Mouse (Mus musculus) thymus, postnatal 36 days (tissue): Measurements from ENCODE around the gene Pwwp2b.

Source experiments
- DNase-seq, 2 experiments: peaks; one replicate each; pipeline ENCODE4 v3.0.0; 2022; ENCODE audit warnings: mixed read lengths in 2 of 2

Pwwp2b gene

DNA sequence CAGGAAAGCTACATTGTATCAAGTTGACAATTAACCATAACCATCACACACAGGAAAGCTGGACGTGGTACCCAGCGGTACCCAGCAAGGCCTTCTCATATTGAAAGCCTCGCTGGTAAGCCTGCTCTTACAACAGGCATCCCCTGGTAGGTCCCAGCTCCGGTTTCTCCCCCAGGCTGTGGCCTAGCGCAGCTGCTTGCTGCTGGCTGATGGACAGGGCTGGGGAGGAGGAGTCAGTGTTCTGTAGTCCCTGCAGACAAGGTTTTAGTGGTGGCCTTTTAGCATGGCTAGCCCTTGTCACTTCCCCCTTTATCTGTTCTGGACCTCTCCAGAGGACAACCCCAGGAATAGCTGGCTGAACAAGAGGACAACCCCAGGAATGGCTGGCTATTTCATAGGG, 54.0 kb downstream of the Pwwp2b start:
- DNase-seq, result no peak

DNA sequence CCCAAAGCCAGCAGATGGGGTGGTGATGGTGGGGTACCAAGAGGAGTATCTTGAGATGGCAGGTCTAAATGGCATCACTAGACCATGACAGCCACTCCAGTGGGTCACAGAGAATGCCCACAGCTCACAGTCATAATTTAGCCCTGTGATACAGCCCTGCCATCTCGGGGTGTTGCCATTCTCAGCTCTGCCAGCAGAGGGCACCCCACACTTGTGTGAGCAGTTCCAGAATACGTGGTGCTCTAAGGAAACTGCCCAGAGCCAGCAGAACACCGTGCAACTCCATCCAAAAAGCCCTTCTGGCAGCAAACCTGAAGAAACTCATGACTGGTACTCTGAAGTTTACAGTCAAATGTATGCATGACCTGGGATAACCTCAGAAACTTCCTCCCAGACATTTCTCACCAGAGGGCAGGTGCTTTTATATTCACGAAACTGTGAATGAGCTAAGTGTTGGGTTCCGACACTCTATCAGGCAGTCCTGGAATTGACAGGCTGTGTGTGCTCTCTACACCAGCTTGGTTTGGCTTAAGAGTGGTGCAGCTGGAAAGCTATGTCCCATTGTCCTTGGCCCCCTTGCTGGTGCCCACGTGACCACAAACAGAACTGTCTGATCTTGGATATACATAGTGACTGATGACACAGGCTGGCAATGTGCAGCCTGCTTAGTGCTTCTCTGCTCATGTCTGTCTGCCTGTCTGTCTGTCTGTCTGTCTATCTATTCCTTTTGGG, 55.2 kb downstream of the Pwwp2b start:
- peak; percentile 71 to 82 for DNase-seq

DNA sequence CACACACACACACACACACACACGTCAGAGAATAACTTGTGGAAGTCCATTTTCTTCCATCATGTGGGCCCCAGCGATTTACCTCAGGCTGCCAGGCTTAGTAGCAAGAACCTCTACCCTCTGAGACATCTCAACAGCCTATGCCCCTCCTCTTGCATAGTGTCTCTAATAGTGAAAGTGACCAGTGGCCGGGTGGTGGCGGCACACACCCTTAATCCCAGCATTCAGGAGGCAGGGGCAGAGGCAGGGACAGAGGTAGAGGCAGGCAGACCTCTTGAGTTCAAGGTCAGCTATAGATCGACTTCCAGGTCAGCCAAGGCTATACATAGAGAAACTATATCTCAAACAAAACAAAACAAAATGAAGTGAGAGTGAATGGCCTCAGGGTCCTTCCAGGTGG, 56.0 kb downstream of the Pwwp2b start:
- DNase-seq, result no peak

DNA sequence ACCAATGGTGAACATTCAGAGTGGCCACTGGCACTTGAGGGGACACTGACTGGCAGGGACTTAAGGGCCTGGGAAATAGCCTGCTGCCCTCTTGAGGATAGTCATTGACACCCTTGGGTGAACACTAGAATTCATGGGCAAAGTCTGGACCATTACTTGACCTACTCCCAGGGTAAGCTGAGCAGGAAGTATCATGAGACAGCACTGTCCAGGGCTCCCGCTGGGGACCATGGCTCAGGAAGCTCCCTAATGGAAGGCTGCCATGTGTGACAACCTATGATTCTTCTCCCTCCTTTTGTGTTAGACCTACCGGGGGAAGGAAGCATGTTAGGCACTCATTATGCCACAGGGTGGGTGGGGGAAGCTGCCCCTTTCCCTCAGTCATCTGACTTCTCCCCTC, 58.8 kb downstream of the Pwwp2b start:
- no peak for DNase-seq

DNA sequence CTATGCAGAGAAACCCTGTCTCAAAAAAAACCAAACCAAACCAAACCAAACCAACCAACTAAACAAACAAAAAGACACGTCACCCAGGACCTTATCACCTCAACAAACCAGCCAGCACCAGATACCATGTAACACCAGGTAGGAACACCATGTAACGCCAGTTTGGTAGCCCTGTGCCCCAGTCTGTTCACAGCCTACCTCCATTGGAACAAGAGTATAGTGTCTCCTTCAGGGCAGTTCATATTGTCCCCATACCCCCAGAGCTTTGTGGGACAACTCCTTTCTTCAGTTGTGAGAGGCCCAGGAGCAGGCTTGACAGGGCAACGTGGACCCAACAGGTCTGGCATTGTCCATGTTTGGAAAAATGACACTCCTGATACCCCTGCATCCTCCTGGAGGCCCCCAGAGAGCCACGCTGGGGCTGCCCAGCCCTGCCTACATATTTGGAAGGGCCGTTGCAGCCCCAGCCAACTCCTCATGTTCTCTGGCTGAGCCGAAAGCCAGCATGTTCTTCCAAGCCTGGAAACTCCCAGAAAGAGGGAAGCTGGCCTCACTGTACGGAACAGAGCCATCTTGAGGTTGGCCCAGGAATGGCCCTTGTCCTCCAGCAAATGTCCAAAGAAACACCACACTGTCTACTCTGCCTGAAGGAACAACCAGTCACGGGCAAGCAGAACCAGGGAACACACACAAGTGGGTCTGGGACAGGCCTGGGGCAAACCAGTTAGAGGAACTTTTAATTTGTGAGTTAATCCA, 60.0 kb downstream of the Pwwp2b start:
- no peak for DNase-seq

DNA sequence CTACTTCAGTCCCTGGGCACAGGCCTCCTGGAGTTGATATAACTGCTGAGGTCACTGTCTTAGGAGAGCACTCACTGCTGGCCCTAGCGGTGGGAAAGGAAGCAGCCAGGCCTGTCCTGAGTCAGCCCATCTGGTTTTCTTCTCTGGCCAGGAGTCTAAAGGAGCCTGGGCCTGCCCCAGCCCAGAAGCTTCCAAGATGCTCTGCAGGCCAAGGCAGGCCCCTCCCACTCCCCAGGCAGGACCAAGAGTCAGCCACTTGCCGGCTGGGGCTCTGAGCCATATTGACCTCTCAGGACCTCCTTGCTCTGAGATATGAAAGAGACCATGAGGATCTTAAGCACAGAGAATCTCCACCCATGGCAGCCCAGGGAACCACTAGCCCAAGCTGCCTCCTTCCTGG, 60.8 kb downstream of the Pwwp2b start:
- no peak for DNase-seq

DNA sequence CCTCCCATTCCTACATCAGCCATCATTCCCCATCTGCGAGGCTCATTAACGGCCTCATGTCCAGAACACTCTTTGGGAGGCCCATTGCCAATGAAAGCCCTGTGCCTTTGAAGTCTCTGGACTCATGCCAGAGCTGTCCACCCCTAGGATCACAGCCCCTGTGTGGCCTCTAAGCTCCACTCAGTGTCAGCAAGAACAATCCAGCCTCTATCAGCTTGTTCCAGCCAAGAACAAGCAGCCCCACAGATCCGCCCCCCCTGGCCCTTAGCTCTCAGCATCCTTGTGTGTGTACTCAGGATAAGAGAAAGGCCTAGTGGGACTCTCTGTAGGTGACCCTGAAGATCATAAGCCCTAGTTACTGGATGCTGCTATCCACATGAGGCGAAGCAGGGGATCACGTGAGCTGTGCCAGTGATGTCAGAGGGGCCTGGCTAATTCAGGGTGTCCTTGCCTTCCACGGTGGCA, 62.2 kb downstream of the Pwwp2b start:
- no peak for DNase-seq

DNA sequence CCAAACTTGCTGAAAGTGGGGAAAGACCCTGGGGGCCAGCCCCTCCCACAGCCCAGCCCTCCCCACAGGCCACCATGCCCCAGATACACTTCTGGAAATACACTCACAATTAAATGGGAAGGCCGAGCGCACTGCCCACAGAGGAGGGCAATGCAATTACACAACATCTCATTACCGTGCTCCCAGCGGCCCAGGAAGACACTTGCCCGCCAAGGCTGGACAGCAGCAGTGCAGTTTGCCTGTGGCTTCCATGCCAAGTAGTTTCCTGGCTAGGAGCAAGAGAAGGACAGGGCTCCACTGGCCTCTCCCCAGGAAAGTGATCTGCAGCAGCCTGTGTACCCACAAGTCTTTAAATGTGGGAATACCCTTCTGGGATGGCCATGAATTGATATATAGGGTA, 64.4 kb downstream of the Pwwp2b start:
- no peak for DNase-seq

DNA sequence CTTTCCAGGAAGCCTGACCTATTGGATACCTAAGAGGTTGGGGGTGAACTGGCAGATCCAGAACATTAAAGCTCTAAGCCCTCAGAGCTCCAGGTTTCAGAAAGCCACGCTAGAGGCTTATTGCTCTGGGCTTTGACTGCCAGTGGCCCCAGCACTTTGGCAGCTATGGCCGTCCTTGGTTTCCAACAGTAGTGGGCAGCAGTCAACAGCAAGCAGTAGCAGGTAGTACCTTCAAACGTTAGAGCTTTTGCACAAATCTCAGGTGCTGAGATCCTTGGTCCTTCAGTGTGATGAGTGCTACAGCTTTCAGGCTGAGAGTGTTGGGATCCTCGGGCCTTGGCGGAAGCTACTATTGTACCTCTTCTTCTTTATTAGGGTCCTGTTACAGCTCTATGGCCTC, 65.1 kb downstream of the Pwwp2b start:
- no peak for DNase-seq

DNA sequence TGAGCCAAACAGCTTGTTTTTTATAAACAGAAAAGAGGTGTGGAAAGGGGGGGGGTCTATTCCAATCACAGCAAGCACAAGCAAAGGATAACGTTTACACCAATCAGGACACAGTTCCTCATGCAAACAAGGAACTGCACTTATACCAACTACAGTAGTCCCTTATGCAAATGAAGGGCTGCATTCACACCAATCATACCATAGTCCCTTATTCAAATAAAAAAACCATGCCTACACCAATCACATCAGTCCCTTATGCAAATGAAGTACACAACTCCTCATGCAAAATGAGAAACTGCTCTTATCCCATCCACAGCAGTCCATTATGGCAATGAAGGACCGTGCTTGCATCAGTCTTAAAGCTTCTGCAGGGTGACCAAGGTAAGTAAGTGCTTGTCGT, 66.4 kb downstream of the Pwwp2b start:
- DNase-seq, result no peak

DNA sequence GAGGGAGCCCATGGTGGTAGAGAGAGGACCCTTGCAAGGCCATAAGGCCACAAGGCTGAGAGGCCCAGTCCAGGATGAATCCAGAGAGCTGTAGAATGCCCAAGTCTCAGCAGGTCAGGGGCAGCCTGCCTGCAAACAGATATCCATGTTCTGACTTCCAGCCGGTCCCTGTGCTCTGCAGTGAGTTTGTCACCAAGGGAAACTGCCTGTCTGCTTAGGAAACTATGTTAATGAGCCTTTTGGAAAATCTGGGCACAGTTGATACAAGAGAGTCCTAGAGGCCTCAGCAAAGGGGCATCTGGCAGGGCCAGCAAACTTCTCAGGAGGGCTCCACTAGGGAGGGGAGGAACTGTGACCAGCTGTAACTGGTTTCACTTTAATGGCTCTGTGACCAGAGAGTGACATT, 70.7 kb downstream of the Pwwp2b start:
- DNase-seq, result no peak
